Mouse (Mus musculus): ENCODE results near the gene Lcn4. TPM values are rescaled to one million over a fixed set of nuclear protein-coding genes. Genes with fewer than 3 reads are reported as not detected.

The Lcn4 gene
- total RNA-seq, 2 experiments from 2014 or later, result not detected

DNA sequence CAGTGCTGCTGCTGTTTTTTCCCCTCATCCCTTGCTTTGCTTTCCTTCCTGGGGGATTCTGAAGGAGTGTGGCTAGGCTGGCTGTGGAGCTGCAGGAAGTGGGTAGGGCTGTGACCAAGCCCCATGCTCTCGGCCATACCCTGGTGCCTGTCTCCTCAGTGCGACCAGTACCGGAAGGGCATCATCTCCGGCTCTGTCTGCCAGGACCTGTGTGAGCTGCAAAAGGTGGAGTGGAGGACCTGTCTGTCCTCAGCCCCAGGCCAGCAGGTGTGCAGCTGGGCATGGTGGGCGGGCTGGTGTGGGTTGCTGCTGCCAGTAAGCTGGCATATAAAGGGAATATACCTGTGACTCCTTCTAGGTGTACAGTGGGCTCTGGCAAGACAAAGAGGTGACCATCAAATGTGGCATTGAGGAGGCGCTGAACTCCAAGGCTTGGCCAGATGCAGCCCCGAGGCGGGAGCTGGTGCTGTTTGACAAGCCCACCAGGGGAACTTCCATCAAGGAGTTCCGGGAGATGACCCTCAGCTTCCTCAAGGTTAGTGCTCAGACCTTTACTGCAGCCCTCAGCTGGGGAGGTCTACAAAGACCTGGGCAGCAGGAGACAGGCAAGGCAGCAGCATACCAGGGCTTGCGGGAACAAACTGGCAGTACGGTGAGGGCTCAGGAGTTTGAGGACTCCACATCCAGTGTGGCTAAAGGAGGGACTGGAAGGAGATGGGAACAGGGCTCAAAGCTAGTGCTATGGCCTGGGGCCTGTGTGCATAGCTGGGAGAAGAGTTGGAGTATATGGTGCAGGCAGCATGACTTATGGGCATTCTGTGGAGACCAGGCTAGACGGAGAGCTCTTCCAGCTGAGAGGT, 36.2 kb downstream of the Lcn4 start:
- no peak for DNase-seq

- no peak for DNase-seq
Observed at GRCm38 (mm10) chr2:26633953-26634530, 37.0 kb downstream of the Lcn4 start.

- no peak for DNase-seq
Observed at GRCm38 (mm10) chr2:26632541-26633395, 38.3 kb downstream of the Lcn4 start.

DNA sequence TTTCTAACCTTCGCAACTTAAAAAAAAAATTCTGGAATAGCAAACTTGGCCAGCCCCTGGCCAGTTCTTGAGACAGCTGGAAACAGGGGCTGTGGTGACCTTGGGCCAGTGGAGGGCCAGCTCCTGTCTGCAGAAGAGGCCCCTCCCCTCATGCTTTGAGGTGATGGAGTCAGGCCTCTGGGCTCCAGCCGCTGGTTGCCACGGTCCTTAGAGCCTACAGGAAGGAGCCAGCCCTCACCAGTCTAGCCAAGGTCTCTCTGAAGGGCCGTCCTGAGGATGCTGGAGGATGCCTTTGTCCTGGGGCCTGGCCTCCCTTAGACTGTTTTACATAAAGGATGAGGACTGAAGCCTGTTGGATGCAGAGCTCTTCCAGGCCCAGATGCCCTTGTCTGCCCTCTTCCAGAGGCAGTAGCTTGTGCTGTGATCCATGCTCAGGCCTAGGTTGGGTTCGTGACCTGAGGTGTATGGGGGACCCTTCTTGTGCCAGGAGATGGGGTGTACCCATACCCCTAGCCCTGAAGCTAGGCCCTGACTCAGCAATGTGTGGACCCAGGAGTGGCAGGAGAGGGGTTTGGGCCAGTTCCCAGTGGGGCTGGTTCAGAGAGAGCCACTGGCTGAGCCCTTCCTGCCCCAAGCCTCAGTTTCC, 42.2 kb downstream of the Lcn4 start:
- no peak for DNase-seq

DNA sequence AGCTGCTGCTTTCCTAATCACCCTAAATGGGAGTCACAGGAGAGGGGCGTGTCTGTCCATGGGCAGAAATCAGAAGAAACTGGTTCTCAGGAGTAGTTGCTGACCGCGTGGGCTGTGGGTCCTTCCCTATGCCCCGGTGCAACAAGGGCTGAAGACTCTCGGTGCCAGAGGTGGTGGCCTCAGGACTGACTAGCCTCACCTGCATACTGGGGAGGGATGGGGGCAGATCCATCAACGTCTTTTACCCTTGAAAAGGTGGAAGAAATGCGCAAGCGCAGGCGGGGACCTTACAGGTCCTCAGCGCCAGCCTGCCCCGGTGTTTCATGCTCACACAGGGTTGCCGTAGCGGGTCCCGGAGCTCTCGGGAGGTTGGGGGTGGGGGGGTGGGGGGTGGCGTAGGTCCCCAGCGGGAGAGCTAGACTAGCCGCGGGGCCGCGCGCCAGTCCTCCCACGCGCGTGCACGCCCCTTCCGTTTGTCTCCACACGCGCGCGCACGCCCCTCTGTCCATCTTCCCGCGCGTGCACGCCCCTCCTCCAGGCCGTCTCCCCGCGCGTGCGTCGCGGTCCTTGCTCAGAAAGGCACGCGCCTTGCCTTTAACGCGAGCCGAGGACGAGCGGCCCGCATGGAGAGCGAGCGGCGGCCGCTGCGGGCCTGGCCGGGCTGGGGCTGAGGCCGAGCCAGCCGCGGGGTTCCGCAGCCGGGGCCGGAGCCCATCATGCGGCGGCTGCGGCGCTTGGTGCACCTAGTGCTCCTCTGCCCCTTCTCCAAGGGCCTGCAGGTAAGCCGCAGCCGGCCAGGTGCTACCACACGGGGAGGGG, 43.0 kb downstream of the Lcn4 start, which contains the start of gene Fam69b:
Gene Fam69b (plus strand): TSS at position 537 of the 819 bp plus-strand sequence.
- DNase-seq, result peak; percentile 82

DNA sequence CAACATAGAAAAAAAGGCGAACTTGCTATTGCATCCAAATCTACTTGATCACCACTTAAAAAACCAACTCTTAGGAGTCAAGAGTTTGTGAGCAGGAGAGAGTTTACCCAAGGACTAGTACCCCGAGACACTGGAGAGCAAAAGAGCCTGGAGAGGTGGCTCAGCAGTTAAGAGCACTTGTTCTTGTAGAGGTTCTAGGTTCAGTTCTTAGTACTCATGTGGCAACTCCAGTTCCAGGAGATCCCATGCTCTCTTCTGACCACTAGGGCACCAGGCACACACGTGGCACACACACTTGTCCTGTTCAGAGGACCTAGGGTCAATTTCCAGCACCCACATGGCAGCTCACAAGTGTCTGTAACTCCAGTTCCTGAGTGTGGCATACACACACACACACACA, 45.0 kb downstream of the Lcn4 start:
- no peak for DNase-seq

DNA sequence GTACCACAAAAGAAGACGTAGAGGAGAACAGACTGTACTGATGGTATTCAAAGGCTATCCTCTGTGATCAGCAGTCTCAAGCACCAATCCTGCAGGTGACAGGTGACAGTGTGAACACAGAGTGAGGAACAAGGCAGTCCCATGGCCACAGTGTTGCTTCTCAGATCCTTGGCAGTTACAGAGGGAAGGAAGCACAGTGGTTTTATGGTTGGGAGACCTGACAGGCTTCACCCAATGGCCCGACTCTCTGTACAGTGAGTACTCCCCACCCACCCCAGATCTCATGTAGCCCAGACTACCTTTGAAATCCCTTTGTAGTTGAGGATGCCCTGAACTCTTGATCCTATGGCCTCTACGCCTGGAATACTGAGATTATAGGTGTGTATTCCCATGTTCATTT, 45.7 kb downstream of the Lcn4 start:
- no peak for DNase-seq

- no peak for DNase-seq
Observed at GRCm38 (mm10) chr2:26622984-26623383, 48.1 kb downstream of the Lcn4 start.

DNA sequence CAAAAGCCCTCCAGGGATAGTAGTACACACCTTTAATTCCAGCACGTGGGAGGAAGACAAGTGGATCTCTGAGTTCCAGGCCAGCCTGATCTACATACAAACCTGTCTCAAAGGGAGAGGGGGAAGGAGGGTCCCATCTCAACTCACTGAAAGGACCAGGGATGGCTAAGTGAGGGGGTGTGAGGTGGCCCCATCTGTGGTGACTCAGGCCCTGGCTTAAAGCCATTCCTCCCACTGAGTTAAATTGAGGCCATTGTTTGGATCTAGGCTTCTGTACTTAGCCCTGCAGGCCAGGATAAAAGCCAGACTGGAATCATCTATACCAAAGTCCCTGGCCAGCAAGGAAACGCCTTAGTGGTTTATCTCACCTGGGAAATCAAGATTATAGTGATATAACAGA, 49.8 kb downstream of the Lcn4 start:
- DNase-seq, result no peak

- DNase-seq, result no peak
Observed at GRCm38 (mm10) chr2:26617928-26618327, 53.2 kb downstream of the Lcn4 start.

Other genes starting within 250 kb of the Lcn4 start
- 10 to 100 TPM; 47.6 to 48.4 TPM for gene Sec16a, start 226.1 kb downstream of the Lcn4 start, total RNA-seq (2021)
- gene Notch1, start 154.6 kb downstream of the Lcn4 start, total RNA-seq (2021), result 10 to 100 TPM; 27.1 to 36.4 TPM
- 100 to 1,000 TPM; 210 to 304 TPM for gene Egfl7, start 91.3 kb downstream of the Lcn4 start, total RNA-seq (2021)
- not detected for gene Gm20532, start 84.6 kb downstream of the Lcn4 start, total RNA-seq (2021)
- gene Agpat2, start 66.9 kb downstream of the Lcn4 start, total RNA-seq (2021), result 100 to 1,000 TPM; 333 to 433 TPM
- 10 to 100 TPM in 1 of 2 experiments, 1 to 10 TPM in 1; 9.1 to 17.1 TPM for gene Fam69b, start 42.8 kb downstream of the Lcn4 start, total RNA-seq (2021)
- not detected for gene Abo, start 193.7 kb upstream of the Lcn4 start, total RNA-seq (2021)
- gene Surf6, start 231.6 kb upstream of the Lcn4 start, total RNA-seq (2021), result 10 to 100 TPM; 23.1 to 24.8 TPM
- gene Med22, start 239.4 kb upstream of the Lcn4 start, total RNA-seq (2021), result 10 to 100 TPM; 49.3 to 50.2 TPM
- gene Rpl7a, start 239.5 kb upstream of the Lcn4 start, total RNA-seq (2021), result 100 to 1,000 TPM; 516 to 520 TPM
- gene Surf2, start 245.1 kb upstream of the Lcn4 start, total RNA-seq (2021), result 10 to 100 TPM; 27.1 to 29.8 TPM
- gene Surf1, start 245.2 kb upstream of the Lcn4 start, total RNA-seq (2021), result 10 to 100 TPM; 78.4 to 81.5 TPM